Mouse (Mus musculus) bone marrow macrophage, adult 2 months (primary cell): ENCODE measurements around the gene Gm40193.
"Not testable (repeated sequence)": the region's sequence is repeated elsewhere in the genome, so short reads cannot be mapped to it uniquely, and the experiment has no call there.

Source experiments
- CTCF ChIP-seq: IDR thresholded peaks from 2 replicates; pipeline ENCODE4 v1.5.1; 2012; ENCODE audit warnings: low read depth, mild to moderate bottlenecking, low read length, moderate library complexity
- POLR2A ChIP-seq: IDR thresholded peaks from 2 replicates; pipeline ENCODE4 v1.6.1; 2012; ENCODE audit warnings: mild to moderate bottlenecking, low read depth, low read length, borderline replicate concordance

DNA sequence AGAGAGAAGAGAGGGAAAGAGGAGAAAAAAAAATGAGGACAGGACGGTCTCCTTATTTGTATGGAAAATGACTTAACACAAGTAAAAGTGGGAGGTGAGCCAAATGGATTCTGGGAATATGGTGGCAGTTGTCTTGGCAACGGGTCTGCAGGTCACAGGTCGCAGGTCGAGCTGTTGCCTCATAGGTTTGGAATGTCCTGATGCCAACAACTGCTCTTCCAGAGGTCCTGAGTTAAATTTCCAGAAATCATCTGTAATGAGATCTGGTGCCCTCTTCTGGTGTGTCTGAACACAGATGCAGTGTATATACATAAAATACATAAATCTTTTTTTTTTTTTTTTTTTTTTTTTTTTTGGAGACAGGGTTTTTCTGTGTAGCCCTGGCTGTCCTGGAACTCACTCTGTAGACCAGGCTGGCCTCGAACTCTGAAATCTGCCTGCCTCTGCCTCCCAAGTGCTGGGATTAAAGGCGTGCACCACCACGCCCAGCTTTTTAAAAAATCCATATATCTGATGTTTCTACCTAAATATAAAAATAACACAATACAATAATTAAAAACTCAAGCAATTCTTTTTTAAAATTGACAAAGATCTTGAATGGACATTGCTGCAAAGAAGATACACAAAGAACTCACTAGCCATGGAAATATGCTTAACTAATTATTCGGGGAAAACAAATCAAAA, 9.3 kb downstream of the Gm40193 start:
- TF ChIP-seq CTCF, POLR2A: not testable (repeated sequence)
